Mouse (Mus musculus) kidney, embryonic 16.5 days (tissue): ENCODE data around the gene Akap7. TPM values are rescaled to one million over a fixed set of nuclear protein-coding genes. Genes with fewer than 3 reads are reported as not detected.

Source experiments
- ATAC-seq: fragments of 200-750 bp; cut with Nextera tagmentation; 2 replicates; pipeline ENCODE4 v1.8.0; 2017; ENCODE audit warnings: moderate TSS enrichment; ENCODE audit not compliant: low FRiP score, low TSS enrichment
- H3K27ac ChIP-seq: fragments of 300-500 bp; sonication (generic); 2 replicates; pipeline ENCODE4 v1.5.1; 2014; ENCODE audit warnings: low read length
- H3K27me3 ChIP-seq: fragments of 300-500 bp; sonication (generic); 2 replicates; pipeline ENCODE4 v1.6.1; 2014; ENCODE audit warnings: low read length, control low read depth, mixed read lengths; ENCODE audit not compliant: insufficient read depth
- H3K36me3 ChIP-seq: fragments of 300-500 bp; sonication (generic); 2 replicates; pipeline ENCODE4 v1.6.1; 2014; ENCODE audit warnings: low read length, control low read depth, mixed read lengths; ENCODE audit not compliant: insufficient read depth
- H3K4me1 ChIP-seq: fragments of 300-500 bp; sonication (generic); 2 replicates; pipeline ENCODE4 v1.6.1; 2014; ENCODE audit warnings: low read length, control low read depth, mixed read lengths; ENCODE audit not compliant: insufficient read depth
- H3K4me2 ChIP-seq: fragments of 300-500 bp; sonication (generic); replicated peaks from 2 replicates; pipeline ENCODE4 v1.6.1; 2014; ENCODE audit warnings: low read depth, low read length
- H3K4me3 ChIP-seq: fragments of 300-500 bp; sonication (generic); 2 replicates; pipeline ENCODE4 v1.5.1; 2014; ENCODE audit warnings: mild to moderate bottlenecking, low read length
- H3K9ac ChIP-seq: fragments of 300-500 bp; sonication (generic); replicated peaks from 2 replicates; pipeline ENCODE4 v1.6.1; 2014; ENCODE audit warnings: low read length
- H3K9me3 ChIP-seq: fragments of 300-500 bp; sonication (generic); 2 replicates; pipeline ENCODE4 v1.6.1; 2016; ENCODE audit warnings: low read length, control low read depth
- WGBS: fragments of 180-500 bp; shearing (Covaris S2); extraction: QIAGEN DNeasy Blood & Tissue Kit; methylation state at CpG from one replicate; pipeline ENCODE4 v1.1.7; 2014; 5-methylcytosine and 5-hydroxymethylcytosine counted together
- polyA plus RNA-seq: library from polyadenylated mRNA; unstranded; fragments of >200 nt; fragmentation: Nextera tagmentation; extraction: Ambion mirVana; gene quantifications from 2 replicates; pipeline ENCODE4 v1.2.1, GENCODE M21; 2015

Gene Akap7
- polyA plus RNA-seq, 1 experiment from 2014 or later = 18.9 TPM

GRCm38 (mm10) chr10:25285100-25285811, 22.4 kb downstream of the Akap7 start:
- Histone ChIP-seq H3K4me1 (peaks cover 7% of the 10 kb centered on the region), H3K4me3 (no peak overlapping the region)
- 67% methylated on average over 11 of the region's 11 CpGs for WGBS

DNA sequence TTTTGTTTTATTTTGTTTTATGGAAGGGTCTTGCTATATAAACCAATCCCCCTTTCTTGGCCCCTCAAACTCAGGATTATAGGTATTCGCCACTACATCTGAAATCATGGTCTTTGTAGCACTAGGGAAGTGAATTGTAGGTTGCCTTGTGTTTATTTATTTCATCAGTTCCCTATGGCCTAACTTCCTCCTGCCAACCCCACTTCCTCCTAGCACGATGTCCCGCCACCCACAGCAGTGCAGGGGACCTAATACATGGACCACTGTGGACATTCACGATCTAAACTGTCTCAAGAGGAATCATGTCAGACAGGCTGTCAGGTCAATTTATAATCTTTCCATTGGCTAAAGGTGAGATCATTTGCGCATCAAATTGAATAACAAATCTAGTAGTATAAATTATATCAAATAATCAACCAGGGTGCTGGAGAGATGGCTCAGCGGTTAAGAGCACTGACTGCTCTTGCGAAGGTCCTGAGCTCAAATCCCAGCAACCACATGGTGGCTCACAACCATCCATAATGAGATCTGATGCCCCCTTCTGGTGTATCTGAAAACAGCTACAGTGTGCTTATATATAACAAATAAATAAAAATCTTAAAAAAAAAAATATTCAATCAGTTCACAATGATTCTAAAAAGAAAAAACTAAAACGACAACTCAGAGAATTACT, 23.1 kb downstream of the Akap7 start:
- Histone ChIP-seq H3K4me1 (peaks cover 7% of the 10 kb centered on the region), H3K4me3 (no peak overlapping the region), H3K27me3 (no peaks in the 10 kb centered on the region), H3K27ac (peak overlapping the region; percentile 44; the same call in 1 of the 2 replicates), H3K4me2 (no peak overlapping the region), H3K9ac (no peak overlapping the region), H3K9me3 (no peaks in the 10 kb centered on the region), H3K36me3 (no peaks in the 10 kb centered on the region)
- 86% methylated on average over 8 of the region's 8 CpGs for WGBS
- ATAC-seq = no peak

More at GRCm38 (mm10) chr10:25285100-25285811, 22.4 kb downstream of the Akap7 start:
- ATAC-seq = peak; percentile 69; the same call in 1 of the 2 replicates
- Histone ChIP-seq H3K4me2 (no peak overlapping the region), H3K27ac (peak overlapping the region; percentile 44; the same call in 1 of the 2 replicates), H3K9ac (no peak overlapping the region), H3K9me3 (no peaks in the 10 kb centered on the region), H3K36me3 (no peaks in the 10 kb centered on the region), H3K27me3 (no peaks in the 10 kb centered on the region)

DNA sequence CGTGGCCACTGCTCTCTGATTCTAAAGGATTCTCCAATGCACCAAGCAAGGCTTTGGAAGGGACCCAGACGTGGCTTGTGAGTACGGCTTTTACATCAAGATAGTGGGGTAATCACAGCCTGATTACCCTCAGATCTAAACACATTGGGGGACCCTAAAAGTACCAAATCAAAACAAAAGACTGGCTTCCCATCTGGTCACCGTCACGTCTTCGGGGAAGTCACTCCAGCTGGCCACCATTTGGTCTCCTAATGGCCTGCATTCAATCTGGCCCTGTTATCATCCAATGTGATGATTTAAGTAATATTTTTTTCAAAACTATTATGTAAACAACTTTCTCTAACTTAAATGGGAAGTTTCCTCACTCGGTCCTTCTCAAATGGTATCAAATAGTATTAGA, 24.3 kb downstream of the Akap7 start:
- H3K27me3 ChIP-seq = no peaks in the 10 kb centered on the region
- no peak overlapping the region for H3K9ac ChIP-seq
- no peaks in the 10 kb centered on the region for H3K36me3 ChIP-seq
- no peaks in the 10 kb centered on the region for H3K9me3 ChIP-seq
- no peak overlapping the region for H3K4me2 ChIP-seq
- no peak overlapping the region for H3K27ac ChIP-seq
- peaks cover 7% of the 10 kb centered on the region for H3K4me1 ChIP-seq
- ATAC-seq = no peak
- WGBS = 50% methylated on average over 7 of the region's 7 CpGs
- H3K4me3 ChIP-seq = no peak overlapping the region

DNA sequence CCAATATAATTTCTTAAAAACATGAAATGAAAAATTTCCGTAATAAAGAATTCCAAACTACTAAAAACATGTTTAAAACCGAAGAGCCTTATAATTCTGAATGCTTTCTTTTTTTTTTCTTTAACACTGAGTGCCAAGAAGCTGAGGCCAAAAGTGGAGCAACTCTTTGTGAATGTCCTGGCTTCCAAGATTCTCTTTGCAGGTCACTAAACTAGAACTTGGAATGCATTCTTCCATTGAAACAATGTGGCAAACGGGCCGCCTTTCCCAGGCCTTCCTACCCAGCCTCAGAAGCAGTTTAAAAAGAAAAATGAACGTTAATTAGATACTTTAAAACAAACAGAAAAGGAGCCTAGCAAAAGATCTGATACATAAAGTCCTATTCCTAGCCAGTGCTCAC, 27.5 kb downstream of the Akap7 start:
- Histone ChIP-seq H3K36me3 (no peaks in the 10 kb centered on the region), H3K9ac (no peak overlapping the region), H3K4me1 (peaks cover 9% of the 10 kb centered on the region), H3K9me3 (no peaks in the 10 kb centered on the region), H3K4me3 (no peak overlapping the region), H3K27ac (no peak overlapping the region), H3K4me2 (no peak overlapping the region), H3K27me3 (no peaks in the 10 kb centered on the region)
- 77% methylated on average over 5 of the region's 5 CpGs for WGBS
- ATAC-seq = no peak

DNA sequence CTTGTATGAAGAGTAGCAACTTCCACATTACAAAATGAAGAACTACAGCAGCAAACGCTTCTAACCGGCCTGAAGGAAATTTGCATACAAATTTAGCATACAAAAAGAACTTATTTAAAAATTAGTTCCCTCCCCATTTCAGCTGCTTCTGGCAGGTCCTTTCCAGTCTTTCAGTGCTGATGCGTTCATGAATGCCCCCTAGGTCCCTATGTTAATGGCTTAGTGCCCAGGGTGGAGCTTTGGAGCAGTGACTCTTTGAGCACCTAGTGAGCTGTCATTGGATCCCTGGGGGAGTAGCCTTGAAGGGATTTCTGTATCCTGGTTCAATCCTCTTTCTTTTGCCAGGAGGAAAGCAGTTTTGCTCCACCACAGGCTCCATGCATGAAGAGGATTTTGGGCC, 28.3 kb downstream of the Akap7 start:
- Histone ChIP-seq H3K9me3 (no peaks in the 10 kb centered on the region), H3K4me1 (peaks cover 10% of the 10 kb centered on the region), H3K9ac (no peak overlapping the region), H3K27ac (no peak overlapping the region), H3K4me2 (no peak overlapping the region), H3K36me3 (no peaks in the 10 kb centered on the region), H3K27me3 (no peaks in the 10 kb centered on the region), H3K4me3 (no peak overlapping the region)
- ATAC-seq = no peak
- WGBS = 62% methylated on average over 3 of the region's 3 CpGs

DNA sequence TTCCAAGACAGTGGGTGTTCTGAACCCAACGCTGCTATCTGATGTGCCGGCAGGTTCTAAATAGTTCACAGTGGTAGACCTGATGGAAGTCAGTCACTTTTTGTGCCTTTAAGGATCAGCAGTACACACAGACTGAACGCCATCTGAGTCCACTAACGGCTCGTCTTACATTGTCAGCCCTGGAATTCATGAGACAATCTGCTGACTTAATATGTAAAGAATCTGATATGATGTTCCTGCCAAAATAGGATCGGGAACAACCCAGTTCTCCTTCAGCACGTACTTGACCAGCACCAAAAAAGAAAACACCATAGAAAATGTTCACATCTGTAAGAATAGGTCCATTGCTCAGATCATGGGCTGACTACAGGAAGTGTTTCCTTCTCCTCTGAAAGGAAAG, 32.2 kb downstream of the Akap7 start:
- no peak for ATAC-seq
- Histone ChIP-seq H3K27me3 (no peaks in the 10 kb centered on the region), H3K9ac (no peak overlapping the region), H3K4me2 (no peak overlapping the region), H3K4me3 (no peak overlapping the region), H3K9me3 (no peaks in the 10 kb centered on the region), H3K4me1 (0 out of 2 replicates have a peak, but pooled peaks cover 3% of the 10 kb centered on the region), H3K27ac (no peak overlapping the region), H3K36me3 (peaks cover 4% of the 10 kb centered on the region; the same call in 1 of the 2 replicates)
- 73% methylated on average over 7 of the region's 7 CpGs for WGBS

GRCm38 (mm10) chr10:25274621-25275330, 32.9 kb downstream of the Akap7 start:
- no peak overlapping the region for H3K4me2 ChIP-seq
- ATAC-seq = no peak
- H3K27ac ChIP-seq = no peak overlapping the region
- H3K36me3 ChIP-seq = peaks cover 9% of the 10 kb centered on the region; the same call in 1 of the 2 replicates
- 0 out of 2 replicates have a peak, but pooled peaks cover 3% of the 10 kb centered on the region for H3K4me1 ChIP-seq
- no peak overlapping the region for H3K4me3 ChIP-seq
- WGBS = 85% methylated on average over 26 of the region's 26 CpGs
- no peaks in the 10 kb centered on the region for H3K9me3 ChIP-seq
- H3K27me3 ChIP-seq = no peaks in the 10 kb centered on the region
- no peak overlapping the region for H3K9ac ChIP-seq

GRCm38 (mm10) chr10:25273731-25274130, 33.9 kb downstream of the Akap7 start:
- Histone ChIP-seq H3K4me1 (0 out of 2 replicates have a peak, but pooled peaks cover 3% of the 10 kb centered on the region), H3K27me3 (no peaks in the 10 kb centered on the region), H3K4me3 (no peak overlapping the region), H3K4me2 (no peak overlapping the region), H3K27ac (no peak overlapping the region), H3K9ac (no peak overlapping the region), H3K36me3 (peaks cover 9% of the 10 kb centered on the region; the same call in 1 of the 2 replicates), H3K9me3 (no peaks in the 10 kb centered on the region; the same call in 1 of the 2 replicates)
- WGBS = 78% methylated on average over 1 of the region's 1 CpGs
- no peak for ATAC-seq

DNA sequence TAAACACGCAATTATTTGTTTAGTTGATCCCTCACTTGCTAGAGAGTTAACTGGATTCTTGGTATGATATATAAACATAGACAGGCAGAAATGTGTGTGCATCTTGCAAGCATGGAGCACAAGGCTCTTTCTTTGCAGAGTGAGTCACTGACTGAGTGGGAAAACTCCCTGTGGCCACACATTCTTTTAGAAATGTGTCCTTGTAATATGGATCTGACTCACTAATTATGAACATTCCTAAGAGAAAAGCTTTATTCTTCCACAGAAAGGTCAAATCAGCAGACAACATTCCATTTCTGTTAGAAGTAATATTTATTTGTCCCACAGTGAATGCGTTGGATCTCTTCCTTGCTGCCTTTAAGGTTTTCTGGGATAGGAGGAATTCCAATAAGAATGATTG, 35.9 kb downstream of the Akap7 start:
- Histone ChIP-seq H3K4me2 (no peak overlapping the region), H3K36me3 (peaks cover 9% of the 10 kb centered on the region; the same call in 1 of the 2 replicates), H3K4me1 (0 out of 2 replicates have a peak, but pooled peaks cover 3% of the 10 kb centered on the region), H3K27me3 (no peaks in the 10 kb centered on the region), H3K9me3 (no peaks in the 10 kb centered on the region; the same call in 1 of the 2 replicates), H3K4me3 (no peak overlapping the region), H3K27ac (0 out of 2 replicates have a peak overlapping the region, but pooled peaks have one; percentile 34), H3K9ac (no peak overlapping the region)
- no peak for ATAC-seq
- 76% methylated on average over 2 of the region's 2 CpGs for whole genome bisulfite sequencing
